Mouse (Mus musculus): ENCODE data around the gene Plekha5. TPM values are rescaled to one million over a fixed set of nuclear protein-coding genes. Genes with fewer than 3 reads are reported as not detected.
A peak's percentile ranks its signal among the peaks of the same experiment; 100 is the strongest.

Gene Plekha5
- total RNA-seq, 1 experiment from 2014 or later, result 17.9 TPM

DNA sequence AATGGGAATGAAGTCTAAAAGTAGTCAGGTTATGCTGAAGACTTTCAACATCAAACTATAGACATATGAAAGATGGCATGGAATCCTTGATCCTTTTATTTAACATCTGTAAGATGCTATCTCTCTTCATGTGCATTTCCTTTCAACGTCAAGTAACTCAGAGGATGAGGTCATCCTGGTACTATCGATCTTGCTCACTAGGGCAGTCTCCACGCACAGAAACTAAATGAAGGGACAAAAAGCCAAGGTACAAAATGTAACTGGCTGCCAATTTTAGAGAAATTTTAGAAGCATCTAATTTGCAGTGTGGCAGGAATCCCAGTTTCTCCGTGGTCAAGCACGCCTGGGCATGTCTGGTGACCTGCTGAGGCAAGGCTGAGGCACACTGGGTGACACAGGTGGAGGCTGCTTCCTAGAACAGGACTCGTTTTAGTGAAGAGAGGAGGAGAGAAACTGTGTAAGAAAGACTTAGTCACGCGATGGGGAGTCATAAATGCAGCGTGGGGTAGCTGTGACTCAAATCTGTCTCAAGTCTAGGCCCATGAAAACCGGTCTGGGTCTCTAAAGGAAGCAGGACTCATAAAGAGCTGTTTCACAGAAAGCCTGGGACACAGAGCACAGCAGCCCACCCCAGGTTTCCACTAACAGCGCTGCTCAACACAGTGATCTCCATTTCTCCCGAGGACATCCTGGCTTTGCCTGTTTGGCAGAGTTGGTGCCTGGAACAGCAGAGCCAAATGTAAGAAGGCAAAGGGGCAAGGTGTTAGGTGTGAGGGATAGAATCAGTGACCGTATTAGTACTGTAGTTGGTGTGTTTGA, 196.9 kb downstream of the Plekha5 start:
- no peak for ATAC-seq (replicated peaks; ENCODE audit: insufficient number of reproducible peaks, low FRiP score, low TSS enrichment, poor library complexity, severe bottlenecking)

DNA sequence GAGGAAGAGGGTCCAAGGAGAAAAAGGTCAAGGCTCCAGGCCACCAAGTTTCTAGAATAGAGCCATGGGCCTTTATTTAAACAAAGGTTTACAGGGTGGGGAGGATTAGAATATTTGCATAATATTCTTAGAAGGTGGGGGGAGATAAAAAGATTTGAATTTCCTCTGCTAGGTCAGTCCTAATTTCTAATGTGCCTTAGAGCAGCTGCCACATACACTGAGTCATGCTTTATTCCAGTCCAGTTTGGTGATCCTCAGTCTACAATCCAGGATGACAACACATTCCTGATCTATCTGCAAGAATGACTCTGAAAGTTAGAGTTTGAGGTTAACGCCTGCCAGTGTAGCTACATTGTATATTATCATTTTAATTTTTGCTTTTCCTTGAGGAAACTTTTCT, 197.8 kb downstream of the Plekha5 start:
- no peak for ATAC-seq (replicated peaks; ENCODE audit: insufficient number of reproducible peaks, low FRiP score, low TSS enrichment, poor library complexity, severe bottlenecking)

DNA sequence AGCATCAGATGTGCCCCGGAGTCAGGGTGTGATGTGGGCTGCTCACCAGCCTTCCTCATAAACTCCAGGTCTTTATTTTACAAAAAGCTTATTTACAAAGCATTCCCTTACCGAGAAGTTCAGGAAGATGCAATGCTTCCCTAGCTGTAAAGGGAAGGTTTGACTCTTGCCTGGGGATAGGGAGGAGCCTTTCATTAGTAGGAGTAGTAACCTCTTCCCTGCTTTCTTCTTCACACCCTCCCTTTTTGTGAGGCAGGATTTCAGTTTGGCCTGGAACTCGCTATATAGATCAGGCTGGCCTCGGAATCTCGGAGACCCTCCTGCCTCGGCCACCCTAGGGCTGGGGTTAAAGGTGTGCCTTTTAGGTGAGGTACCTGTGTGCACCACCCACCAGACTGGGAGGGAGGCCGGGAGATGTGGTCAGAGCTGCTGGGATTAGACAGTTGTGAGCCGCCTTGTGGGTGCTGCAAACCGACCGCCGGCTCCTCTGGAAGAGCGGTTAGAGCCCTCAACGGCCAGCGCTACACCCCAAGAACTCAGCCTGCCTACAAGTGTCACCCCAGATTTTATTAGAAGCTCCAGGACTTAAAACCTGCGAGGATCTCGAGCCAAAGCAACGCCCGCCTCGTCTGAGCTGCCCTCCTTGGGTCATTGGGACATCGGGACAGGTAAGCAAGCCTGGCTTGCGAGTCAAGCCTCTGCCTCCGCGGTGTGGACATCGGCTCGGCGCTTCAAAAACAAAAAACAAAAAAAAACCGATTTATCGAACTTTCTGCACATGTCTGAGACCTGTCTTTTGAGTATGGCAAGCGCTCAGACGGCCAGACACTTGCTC, 198.8 kb downstream of the Plekha5 start, which contains the start of gene Aebp2:
TSS of gene Aebp2 (plus strand) at position 273 of the 835 bp plus-strand sequence.
- ATAC-seq (replicated peaks; ENCODE audit: insufficient number of reproducible peaks, low FRiP score, low TSS enrichment, poor library complexity, severe bottlenecking), result no peak

DNA sequence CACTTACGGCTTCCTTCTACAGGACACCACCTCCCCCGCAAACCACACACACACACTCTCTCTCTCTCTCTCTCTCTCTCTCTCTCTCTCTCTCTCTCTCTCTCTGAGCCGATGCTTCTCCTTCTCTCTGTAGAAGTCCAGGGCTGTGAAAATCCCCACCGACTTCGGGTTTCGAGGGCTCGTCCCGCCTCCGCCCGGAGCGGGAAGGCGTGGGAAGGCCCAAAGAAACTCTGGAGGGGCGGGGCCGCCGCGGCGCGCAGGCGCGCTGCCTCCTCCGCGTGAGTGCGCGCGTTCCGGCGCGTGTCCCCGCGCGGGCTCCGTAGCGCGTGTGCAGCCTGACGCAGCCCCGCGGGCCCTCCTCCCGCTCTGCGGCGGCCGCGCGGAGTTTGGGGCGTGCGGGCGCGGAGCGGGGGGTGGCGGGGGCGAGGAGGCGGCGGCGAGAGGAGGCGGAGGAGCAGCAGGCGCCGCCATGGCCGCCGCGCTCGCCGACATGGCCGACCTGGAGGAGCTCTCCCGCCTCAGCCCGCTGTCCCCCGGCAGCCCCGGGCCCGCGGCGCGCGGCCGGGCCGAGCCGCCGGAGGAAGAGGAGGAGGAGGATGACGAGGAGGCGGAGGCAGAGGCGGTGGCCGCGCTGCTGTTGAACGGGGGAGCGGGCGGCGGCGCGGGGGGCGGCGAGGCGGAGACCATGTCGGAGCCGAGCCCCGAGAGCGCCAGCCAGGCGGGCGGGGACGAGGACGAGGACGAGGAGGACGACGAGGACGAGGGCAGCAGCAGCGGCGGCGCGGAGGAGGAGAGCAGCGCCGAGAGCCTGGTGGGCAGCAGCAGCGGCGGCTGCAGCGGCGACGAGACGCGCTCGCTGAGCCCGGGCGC, 199.6 kb downstream of the Plekha5 start:
- peak; percentile 51 for ATAC-seq (replicated peaks; ENCODE audit: insufficient number of reproducible peaks, low FRiP score, low TSS enrichment, poor library complexity, severe bottlenecking)

DNA sequence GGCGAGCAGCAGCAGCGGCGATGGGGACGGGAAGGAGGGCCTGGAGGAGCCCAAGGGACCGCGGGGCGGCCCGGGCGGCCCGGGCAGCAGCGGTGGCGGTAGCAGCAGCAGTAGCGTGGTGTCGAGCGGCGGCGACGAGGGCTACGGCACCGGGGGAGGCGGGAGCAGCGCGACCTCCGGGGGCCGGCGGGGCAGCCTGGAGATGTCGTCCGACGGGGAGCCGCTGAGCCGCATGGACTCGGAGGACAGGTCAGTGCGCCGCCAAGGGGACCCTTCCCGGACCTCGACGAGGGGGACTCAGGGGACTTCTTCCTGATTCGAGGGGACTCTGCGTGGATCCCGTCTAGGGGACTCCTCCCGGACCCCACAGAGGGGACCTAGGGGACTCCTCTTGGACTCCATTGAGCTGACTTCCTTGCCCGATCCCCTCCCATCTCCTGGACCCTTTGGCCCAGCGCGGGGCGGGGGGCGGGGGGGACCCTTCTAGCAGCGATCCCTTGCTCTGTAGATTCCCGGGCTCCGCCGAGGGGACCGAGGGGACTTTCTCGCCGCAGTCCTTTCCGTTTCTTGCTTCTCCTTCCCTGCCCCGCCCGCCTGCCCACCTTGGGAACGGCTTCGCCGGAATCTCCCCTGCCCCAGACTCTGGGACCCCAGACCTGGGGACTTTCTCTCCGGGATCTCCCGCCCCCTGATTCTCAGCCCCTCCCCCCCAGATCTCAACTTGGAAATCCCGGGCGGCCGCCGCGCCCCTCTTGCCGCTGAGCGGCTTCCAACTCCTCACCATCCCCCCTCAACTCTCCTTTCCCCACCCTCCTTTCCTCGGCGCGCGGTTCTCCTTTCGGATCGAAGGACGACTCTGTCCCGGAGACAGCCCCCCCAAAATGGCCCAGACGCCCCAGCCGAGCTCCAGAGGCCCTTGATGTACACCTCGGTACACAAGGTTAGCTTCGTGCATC, 200.5 kb downstream of the Plekha5 start:
- no peak for ATAC-seq (replicated peaks; ENCODE audit: insufficient number of reproducible peaks, low FRiP score, low TSS enrichment, poor library complexity, severe bottlenecking)

DNA sequence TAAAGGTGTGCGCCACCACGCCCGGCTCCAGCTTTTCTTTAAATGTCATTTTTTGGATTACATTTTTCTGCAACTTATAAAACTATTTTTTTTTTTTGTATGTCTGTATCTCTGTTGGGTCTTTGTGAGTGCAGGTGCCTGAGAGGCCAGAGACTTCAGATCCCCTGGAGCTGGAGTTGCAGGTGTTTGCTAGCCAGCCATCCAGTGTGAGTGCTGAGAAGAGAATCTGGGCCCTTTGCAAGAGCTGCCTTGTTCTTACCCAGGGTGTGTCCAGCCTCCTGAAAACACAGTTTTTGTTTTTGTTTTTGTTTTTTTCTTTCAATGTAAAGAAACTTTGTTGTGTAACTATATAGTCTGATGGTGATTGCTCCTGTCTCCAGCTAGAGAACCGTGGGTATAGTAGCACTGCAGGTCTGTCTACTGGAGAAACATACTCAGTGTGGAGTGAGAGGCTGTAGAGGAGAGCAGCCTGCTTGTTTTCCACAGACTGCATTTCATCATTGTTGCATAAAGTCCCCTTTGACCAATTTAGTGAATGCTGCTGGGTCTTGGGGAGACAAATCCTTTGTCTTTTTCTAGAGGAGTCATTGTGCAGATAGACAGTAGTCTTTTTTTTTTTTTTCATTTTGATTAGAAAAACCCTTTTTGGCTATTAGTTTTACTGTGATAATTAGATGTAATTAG, 205.5 kb downstream of the Plekha5 start:
- no peak for ATAC-seq (replicated peaks; ENCODE audit: insufficient number of reproducible peaks, low FRiP score, low TSS enrichment, poor library complexity, severe bottlenecking)

DNA sequence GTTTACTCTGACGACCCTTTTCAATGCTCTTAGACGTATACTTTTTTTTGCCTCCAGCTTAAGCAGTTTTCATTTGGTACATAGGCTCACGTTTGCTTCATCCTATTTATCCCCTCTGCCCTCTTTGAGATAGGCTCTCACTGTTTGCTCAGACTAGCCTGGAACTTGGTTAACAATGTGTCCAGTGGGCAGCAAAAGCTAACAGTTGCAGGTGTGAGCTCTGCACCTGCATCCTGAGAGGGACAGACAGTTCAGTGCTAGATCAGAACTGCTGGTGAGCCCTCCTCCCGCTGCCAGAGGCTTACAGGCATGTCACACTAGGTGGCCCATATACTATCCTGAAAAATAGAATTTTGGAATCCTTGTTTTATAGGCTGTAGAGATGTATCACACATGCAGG, 206.5 kb downstream of the Plekha5 start:
- ATAC-seq (replicated peaks; ENCODE audit: insufficient number of reproducible peaks, low FRiP score, low TSS enrichment, poor library complexity, severe bottlenecking), result no peak

DNA sequence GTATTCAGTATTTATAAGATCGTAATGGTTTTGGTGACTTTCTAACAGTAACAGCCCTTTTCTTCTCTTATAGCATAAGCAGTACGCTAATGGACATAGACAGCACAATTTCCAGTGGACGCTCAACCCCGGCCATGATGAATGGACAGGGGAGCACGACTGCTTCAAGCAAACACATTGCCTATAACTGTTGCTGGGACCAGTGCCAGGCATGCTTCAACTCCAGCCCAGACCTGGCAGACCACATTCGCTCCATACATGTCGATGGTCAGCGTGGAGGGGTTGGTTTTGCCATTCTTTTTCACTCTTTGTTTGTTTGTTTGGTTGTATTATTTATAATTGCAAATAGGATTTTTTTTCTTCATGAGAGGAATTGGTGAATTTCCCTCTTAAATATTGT, 209.8 kb downstream of the Plekha5 start:
- ATAC-seq (replicated peaks; ENCODE audit: insufficient number of reproducible peaks, low FRiP score, low TSS enrichment, poor library complexity, severe bottlenecking), result no peak

DNA sequence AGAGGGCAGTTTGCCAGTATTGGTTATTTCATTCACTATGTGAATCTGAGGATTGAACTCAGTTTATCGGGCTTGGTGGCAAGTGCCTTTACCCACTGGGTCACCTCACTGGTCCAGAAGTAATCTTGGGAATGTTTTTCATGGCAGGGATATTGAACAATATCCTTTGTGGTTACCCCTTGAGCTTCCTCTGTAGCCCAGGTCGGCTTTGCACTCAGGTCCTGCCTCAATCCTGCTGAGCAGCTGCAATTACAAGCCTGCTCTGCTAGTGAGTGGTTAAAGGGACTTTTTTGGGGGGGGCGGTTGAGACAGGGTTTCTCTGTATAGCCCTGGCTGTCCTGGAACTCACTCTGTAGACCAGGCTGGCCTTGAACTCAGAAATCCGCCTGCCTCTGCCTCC, 212.4 kb downstream of the Plekha5 start:
- no peak for ATAC-seq (replicated peaks; ENCODE audit: insufficient number of reproducible peaks, low FRiP score, low TSS enrichment, poor library complexity, severe bottlenecking)

DNA sequence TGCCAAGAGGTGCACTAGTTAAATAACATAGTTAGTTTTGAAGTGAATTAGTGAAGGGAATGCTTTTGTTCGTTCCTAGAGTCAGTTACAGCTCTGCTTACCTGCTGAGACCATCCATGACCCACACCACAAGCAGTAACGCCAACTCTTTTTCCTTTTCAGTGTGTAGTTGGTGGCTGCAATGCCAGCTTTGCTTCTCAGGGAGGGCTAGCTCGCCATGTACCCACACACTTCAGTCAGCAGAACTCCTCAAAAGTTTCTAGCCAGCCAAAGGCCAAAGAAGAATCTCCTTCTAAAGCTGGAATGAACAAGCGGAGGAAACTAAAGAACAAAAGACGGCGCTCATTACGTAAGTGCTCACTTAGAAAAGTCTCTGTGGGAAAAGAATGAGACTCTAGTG, 218.2 kb downstream of the Plekha5 start:
- ATAC-seq (replicated peaks; ENCODE audit: insufficient number of reproducible peaks, low FRiP score, low TSS enrichment, poor library complexity, severe bottlenecking), result no peak

DNA sequence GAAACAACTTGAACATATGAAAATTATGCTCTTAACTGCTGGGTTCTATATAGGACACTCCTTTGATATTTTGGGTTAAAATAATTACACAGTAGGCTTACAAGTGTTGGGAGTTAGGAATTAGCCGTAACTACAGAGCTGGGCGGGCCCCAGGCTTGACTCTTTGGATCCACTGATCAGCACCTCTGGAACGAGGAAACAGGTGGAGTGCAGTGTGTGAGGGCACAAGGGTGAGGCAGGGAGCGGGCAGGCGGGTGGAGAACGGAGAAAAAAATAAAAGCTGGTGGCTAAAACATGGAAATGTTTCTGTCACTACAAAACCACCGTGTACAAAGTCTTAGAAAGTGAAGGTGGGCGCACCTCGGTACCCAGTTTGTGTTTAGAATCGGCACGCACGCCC, 218.8 kb downstream of the Plekha5 start:
- no peak for ATAC-seq (replicated peaks; ENCODE audit: insufficient number of reproducible peaks, low FRiP score, low TSS enrichment, poor library complexity, severe bottlenecking)

DNA sequence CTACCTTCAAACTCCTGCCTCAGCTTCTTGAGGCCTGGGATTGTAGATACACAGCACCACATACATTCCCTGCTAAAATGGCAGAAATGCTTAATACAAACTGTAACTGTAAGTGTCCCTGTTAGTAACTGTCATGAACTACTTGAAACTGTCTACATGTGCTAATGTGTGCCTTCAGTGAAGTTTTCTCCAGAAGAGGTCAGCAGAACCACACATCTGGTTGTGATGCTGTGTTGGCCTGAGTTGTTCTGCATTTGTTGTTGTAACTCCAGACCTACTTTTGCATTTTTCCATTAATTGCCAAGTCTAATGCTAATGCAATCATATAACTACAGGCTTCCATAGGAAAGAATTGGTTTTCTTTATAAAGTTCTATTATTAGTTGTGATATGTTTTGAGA, 222.1 kb downstream of the Plekha5 start:
- ATAC-seq (replicated peaks; ENCODE audit: insufficient number of reproducible peaks, low FRiP score, low TSS enrichment, poor library complexity, severe bottlenecking), result no peak

Other genes starting within 250 kb of the Plekha5 start
- gene Aebp2, start 198.6 kb downstream of the Plekha5 start, total RNA-seq (2017), result 58.7 to 97.9 TPM (median 72.9 TPM) in 3 replicates